Mouse (Mus musculus): ENCODE results near the gene Mrfap1. TPM values are rescaled to one million over a fixed set of nuclear protein-coding genes. Genes with fewer than 3 reads are reported as not detected.

Gene Mrfap1
- polyA plus RNA-seq, 1 experiment from 2014 or later: 639 TPM

DNA sequence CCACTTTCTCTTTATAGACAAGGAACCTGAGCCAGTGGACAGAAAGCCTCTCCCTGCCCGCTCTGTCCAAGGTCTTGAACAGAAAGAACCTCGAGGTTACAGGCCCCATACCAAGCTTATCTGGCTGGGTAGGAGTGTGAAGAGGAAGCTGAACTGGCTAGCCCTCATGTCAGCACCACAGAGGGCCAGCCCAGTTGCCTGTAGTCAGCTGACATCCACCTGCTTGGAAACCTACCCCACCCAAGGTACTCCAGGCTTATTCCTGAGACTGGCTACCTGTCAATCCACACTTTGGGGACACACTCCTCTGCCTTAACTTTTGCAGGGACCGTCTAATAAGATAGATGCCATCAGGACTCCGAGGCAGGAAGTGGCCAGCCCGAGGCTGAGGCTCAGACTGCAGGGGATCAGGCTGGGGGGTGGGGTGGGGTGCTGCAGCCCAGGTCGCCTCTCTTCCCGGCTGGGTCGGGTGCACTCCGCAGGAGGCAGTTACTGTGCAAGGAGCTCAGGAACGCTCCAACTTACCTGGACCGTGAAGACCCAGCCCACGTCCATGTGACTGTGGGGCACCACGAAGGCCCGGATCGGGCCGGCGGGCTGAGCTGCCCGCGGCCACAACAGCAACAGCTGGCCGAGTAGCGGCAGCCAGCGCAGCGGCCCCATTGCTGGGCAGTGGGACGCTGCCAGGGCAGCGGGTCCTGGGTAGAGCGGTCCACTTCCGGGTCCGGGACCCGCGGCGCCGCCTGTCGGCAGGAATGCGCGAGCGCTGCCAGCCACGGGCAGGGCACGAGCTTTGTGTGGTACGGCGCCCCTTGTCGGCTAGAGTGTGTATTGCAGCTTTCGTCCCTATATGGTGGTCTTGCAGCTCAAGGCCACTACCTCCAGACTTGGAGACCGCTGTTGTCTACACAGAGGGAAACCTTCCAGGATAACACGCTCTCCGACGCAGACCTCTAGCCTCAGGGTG, 33.6 kb upstream of the Mrfap1 start, which contains the start of gene Man2b2:
TSS of gene Man2b2 (minus strand) at position 741 of the 967 bp plus-strand sequence.
- Histone ChIP-seq H3K36me3 (ENCODE audit: control insufficient read depth, insufficient read depth, low read length) (no peaks in the 10 kb centered on the region), H3K4me1 (ENCODE audit: control insufficient read depth, insufficient read depth, low read length) (no peaks in the 10 kb centered on the region), H3K4me2 (replicated peaks; ENCODE audit: low read depth, low read length) (peak within 1 kb of the TSS; percentile 81), H3K27me3 (ENCODE audit: control insufficient read depth, insufficient read depth, low read length) (no peaks in the 10 kb centered on the region), H3K27ac (ENCODE audit: low read depth, low read length) (no peak within 1 kb of the TSS), H3K9me3 (ENCODE audit: control insufficient read depth, low read length) (no peaks in the 10 kb centered on the region), H3K4me3 (ENCODE audit: low read length) (peak within 1 kb of the TSS; percentile 55), H3K9ac (ENCODE audit: low read depth, low read length) (peak within 1 kb of the TSS; percentile 62)
- ATAC-seq (ENCODE audit: low FRiP score, low TSS enrichment): peak; percentile 89
- 3% methylated on average over 46 of the region's 46 CpGs for WGBS

DNA sequence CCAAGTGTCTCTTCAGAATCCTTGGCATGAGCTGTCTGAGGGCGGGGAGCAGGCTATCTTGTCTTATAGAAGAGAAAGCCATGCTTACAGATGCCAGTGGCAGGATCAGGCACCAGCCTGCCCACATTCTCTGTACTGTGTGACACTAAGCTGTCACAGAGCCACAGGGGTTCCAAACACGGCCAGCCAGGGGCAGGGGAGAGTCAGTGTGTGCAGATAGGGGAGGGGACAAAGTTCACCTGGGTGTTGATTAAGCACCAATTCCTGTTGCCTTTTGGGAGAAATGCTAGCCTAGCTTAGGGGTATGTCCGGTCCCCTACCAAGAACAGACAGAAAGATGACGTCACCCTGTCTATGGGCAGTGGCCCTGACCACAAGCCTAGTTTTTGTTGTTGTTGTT, 32.5 kb upstream of the Mrfap1 start:
- Histone ChIP-seq H3K27me3 (ENCODE audit: control insufficient read depth, insufficient read depth, low read length) (no peaks in the 10 kb centered on the region), H3K9ac (ENCODE audit: low read depth, low read length) (no peak overlapping the region), H3K4me3 (ENCODE audit: low read length) (no peak overlapping the region), H3K4me2 (replicated peaks; ENCODE audit: low read depth, low read length) (no peak overlapping the region), H3K27ac (ENCODE audit: low read depth, low read length) (no peak overlapping the region), H3K9me3 (ENCODE audit: control insufficient read depth, low read length) (no peaks in the 10 kb centered on the region), H3K4me1 (ENCODE audit: control insufficient read depth, insufficient read depth, low read length) (no peaks in the 10 kb centered on the region), H3K36me3 (ENCODE audit: control insufficient read depth, insufficient read depth, low read length) (no peaks in the 10 kb centered on the region)
- no peak for ATAC-seq (ENCODE audit: low FRiP score, low TSS enrichment)
- WGBS: 83% methylated on average over 4 of the region's 4 CpGs

DNA sequence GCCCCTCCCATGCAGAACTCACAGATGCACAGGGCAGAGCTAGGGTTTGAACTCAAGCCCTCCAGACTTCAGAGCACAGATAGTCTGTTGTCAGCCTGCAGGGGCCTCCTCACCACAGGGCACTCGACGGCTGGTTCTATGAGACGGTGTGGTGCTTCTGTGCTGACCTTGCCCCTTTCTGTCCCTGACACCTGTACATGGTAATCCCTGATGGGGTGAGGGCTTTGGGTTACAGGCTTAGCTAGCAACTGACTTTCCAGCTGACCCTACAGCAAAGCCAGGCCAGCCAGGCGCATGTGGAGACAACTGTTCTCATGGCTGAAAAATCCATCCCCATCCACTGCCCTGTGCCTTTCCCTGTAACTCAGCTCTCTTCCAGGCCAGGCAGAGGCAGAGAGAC, 26.3 kb upstream of the Mrfap1 start:
- H3K4me3 ChIP-seq (ENCODE audit: low read length): no peak overlapping the region
- WGBS: 55% methylated on average over 4 of the region's 4 CpGs
- no peaks in the 10 kb centered on the region for H3K4me1 ChIP-seq (ENCODE audit: control insufficient read depth, insufficient read depth, low read length)
- no peak overlapping the region for H3K9ac ChIP-seq (ENCODE audit: low read depth, low read length)
- no peak overlapping the region for H3K4me2 ChIP-seq (replicated peaks; ENCODE audit: low read depth, low read length)
- H3K27ac ChIP-seq (ENCODE audit: low read depth, low read length): no peak overlapping the region
- no peaks in the 10 kb centered on the region for H3K9me3 ChIP-seq (ENCODE audit: control insufficient read depth, low read length)
- no peaks in the 10 kb centered on the region for H3K27me3 ChIP-seq (ENCODE audit: control insufficient read depth, insufficient read depth, low read length)
- H3K36me3 ChIP-seq (ENCODE audit: control insufficient read depth, insufficient read depth, low read length): no peaks in the 10 kb centered on the region
- ATAC-seq (ENCODE audit: low FRiP score, low TSS enrichment): no peak

DNA sequence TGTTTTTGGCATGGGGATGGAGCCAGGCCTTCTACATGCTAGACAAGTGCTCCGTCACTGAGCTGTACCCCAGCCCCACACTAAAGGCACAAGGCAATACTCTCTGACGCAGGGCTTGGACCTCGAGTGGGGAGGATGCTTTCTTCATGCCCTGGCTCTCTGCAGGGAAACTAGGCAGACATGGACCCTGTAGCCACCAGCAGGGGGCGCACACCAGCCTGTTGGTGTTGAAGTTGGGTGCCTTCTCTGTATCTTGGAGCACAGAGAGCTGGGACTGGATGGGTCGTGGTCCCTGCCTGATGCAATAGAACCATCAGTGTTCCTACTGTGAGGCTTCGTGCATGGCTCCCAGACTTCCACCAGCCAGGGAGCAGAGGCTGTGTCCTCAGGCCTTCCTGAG, 23.6 kb upstream of the Mrfap1 start:
- Histone ChIP-seq H3K9ac (ENCODE audit: low read depth, low read length) (no peak overlapping the region), H3K4me2 (replicated peaks; ENCODE audit: low read depth, low read length) (no peak overlapping the region), H3K27me3 (ENCODE audit: control insufficient read depth, insufficient read depth, low read length) (no peaks in the 10 kb centered on the region), H3K4me3 (ENCODE audit: low read length) (no peak overlapping the region), H3K36me3 (ENCODE audit: control insufficient read depth, insufficient read depth, low read length) (no peaks in the 10 kb centered on the region), H3K9me3 (ENCODE audit: control insufficient read depth, low read length) (no peaks in the 10 kb centered on the region), H3K27ac (ENCODE audit: low read depth, low read length) (no peak overlapping the region), H3K4me1 (ENCODE audit: control insufficient read depth, insufficient read depth, low read length) (no peaks in the 10 kb centered on the region)
- no peak for ATAC-seq (ENCODE audit: low FRiP score, low TSS enrichment)
- 50% methylated on average over 6 of the region's 6 CpGs for WGBS

DNA sequence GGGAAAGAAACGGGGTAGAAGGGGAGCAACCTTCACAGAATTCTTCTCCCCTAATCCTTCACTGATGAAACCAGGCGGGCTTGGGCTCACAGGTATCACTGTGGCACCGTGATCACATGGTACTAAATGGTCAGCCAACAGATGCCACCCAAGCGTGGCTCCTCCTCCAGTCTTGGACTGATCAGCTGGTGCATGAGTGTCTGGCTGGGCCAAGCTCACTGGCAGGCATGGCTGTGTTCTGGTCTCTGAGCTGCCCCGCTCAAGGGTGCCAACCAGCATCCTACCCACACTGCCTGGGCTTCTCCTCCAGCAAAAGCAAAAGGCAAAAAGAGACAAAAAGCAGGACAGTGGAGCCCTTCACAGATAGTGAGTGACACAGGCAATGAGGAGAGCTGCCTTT, 23.2 kb upstream of the Mrfap1 start:
- H3K4me1 ChIP-seq (ENCODE audit: control insufficient read depth, insufficient read depth, low read length): no peaks in the 10 kb centered on the region
- H3K36me3 ChIP-seq (ENCODE audit: control insufficient read depth, insufficient read depth, low read length): no peaks in the 10 kb centered on the region
- no peaks in the 10 kb centered on the region for H3K9me3 ChIP-seq (ENCODE audit: control insufficient read depth, low read length)
- H3K4me2 ChIP-seq (replicated peaks; ENCODE audit: low read depth, low read length): no peak overlapping the region
- 89% methylated on average over 5 of the region's 5 CpGs for WGBS
- no peak overlapping the region for H3K9ac ChIP-seq (ENCODE audit: low read depth, low read length)
- no peak for ATAC-seq (ENCODE audit: low FRiP score, low TSS enrichment)
- H3K27ac ChIP-seq (ENCODE audit: low read depth, low read length): no peak overlapping the region
- no peak overlapping the region for H3K4me3 ChIP-seq (ENCODE audit: low read length)
- H3K27me3 ChIP-seq (ENCODE audit: control insufficient read depth, insufficient read depth, low read length): no peaks in the 10 kb centered on the region

DNA sequence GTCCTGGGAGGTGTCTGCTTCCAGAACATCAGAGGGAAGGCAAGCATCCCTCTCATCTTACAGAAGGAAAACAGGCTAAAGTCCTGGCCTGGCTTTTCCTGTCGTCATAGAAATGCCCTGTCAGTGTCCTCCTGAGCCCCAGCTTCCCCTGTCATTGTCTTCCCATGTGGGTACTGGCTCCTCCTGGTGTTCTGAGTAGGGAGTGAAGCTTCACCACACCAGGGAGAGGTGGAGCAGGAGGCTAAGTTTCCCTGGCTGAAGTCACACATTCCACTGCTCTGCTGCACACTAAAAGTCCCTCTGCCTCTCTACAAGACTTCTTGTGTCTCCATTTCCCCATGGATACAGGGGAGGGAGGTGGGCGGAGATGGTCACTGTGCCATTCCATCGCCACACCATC, 21.2 kb upstream of the Mrfap1 start:
- Histone ChIP-seq H3K27me3 (ENCODE audit: control insufficient read depth, insufficient read depth, low read length) (no peaks in the 10 kb centered on the region), H3K36me3 (ENCODE audit: control insufficient read depth, insufficient read depth, low read length) (no peaks in the 10 kb centered on the region), H3K4me2 (replicated peaks; ENCODE audit: low read depth, low read length) (no peak overlapping the region), H3K27ac (ENCODE audit: low read depth, low read length) (no peak overlapping the region), H3K4me3 (ENCODE audit: low read length) (no peak overlapping the region), H3K9me3 (ENCODE audit: control insufficient read depth, low read length) (no peaks in the 10 kb centered on the region), H3K4me1 (ENCODE audit: control insufficient read depth, insufficient read depth, low read length) (no peaks in the 10 kb centered on the region), H3K9ac (ENCODE audit: low read depth, low read length) (no peak overlapping the region)
- WGBS: 64% methylated on average over 3 of the region's 3 CpGs
- no peak for ATAC-seq (ENCODE audit: low FRiP score, low TSS enrichment)

DNA sequence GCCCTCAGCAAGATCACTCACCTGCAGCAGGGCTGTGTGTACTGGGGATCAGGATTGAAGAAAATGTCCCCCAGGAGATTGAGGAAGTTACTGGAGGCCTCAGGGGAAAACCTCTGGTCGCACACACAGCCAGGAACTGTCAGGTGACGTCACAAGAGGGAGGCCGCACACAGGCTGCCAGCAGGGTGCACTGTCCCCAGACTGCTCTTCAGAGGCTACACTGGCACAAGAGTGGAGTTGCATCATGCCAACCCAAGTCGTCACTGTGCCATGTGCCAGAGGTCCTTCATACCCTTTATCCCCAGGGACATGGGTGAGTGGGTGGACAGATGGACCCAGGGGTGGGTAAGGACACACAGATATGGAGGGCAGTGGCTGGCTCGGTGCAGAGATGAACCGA, 18.0 kb upstream of the Mrfap1 start:
- H3K4me2 ChIP-seq (replicated peaks; ENCODE audit: low read depth, low read length): no peak overlapping the region
- no peaks in the 10 kb centered on the region for H3K4me1 ChIP-seq (ENCODE audit: control insufficient read depth, insufficient read depth, low read length)
- no peaks in the 10 kb centered on the region for H3K36me3 ChIP-seq (ENCODE audit: control insufficient read depth, insufficient read depth, low read length)
- no peak overlapping the region for H3K27ac ChIP-seq (ENCODE audit: low read depth, low read length)
- 74% methylated on average over 6 of the region's 6 CpGs for whole genome bisulfite sequencing
- no peak overlapping the region for H3K9ac ChIP-seq (ENCODE audit: low read depth, low read length)
- no peaks in the 10 kb centered on the region for H3K9me3 ChIP-seq (ENCODE audit: control insufficient read depth, low read length)
- H3K27me3 ChIP-seq (ENCODE audit: control insufficient read depth, insufficient read depth, low read length): no peaks in the 10 kb centered on the region
- no peak for ATAC-seq (ENCODE audit: low FRiP score, low TSS enrichment)
- H3K4me3 ChIP-seq (ENCODE audit: low read length): no peak overlapping the region

DNA sequence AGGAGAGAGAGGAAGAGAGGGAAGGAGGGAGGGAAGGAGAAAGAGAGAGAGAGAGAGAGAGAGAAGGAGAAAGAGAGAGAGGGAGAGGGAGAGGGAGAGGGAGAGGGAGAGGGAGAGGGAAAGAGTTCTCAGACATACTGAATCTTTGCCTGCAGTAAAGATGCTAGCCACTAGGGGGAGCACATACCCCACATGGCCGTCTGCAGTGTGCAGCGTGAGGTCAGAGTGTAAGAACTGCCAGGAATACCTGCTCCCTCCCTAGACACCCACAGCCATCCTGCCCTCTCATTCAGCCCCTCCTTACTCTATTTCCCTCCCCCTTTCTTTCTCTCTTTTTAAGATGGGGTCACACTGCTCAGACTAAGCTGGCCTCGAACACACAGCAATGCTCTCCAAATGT, 14.8 kb upstream of the Mrfap1 start:
- WGBS: 30% methylated on average over 3 of the region's 3 CpGs
- H3K9me3 ChIP-seq (ENCODE audit: control insufficient read depth, low read length): no peaks in the 10 kb centered on the region
- H3K4me3 ChIP-seq (ENCODE audit: low read length): no peak overlapping the region
- H3K27ac ChIP-seq (ENCODE audit: low read depth, low read length): no peak overlapping the region
- H3K4me1 ChIP-seq (ENCODE audit: control insufficient read depth, insufficient read depth, low read length): no peaks in the 10 kb centered on the region
- no peak overlapping the region for H3K9ac ChIP-seq (ENCODE audit: low read depth, low read length)
- ATAC-seq (ENCODE audit: low FRiP score, low TSS enrichment): 0 out of 2 replicates have a peak, but pooled peaks have one; percentile 30
- no peaks in the 10 kb centered on the region for H3K36me3 ChIP-seq (ENCODE audit: control insufficient read depth, insufficient read depth, low read length)
- H3K4me2 ChIP-seq (replicated peaks; ENCODE audit: low read depth, low read length): no peak overlapping the region
- H3K27me3 ChIP-seq (ENCODE audit: control insufficient read depth, insufficient read depth, low read length): no peaks in the 10 kb centered on the region

DNA sequence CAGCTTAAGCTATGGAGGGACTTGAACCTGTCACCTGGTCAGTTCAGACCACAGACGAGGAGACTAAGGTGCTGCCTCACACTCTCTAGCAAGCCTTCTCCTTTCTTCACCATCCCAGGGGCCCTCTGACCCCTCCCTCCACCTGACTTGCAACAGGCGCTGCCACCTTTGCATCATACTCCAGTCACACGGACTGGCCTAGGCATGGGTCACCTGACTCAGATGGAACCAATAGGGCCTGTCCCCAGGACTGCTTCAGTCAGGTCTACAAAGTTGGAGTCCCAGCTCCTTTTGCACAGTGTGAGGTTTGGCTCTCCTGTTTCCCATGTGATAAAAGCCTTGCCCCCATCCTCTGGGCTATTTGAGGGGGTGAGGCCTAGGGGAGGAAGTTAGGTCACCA, 14.1 kb upstream of the Mrfap1 start:
- ATAC-seq (ENCODE audit: low FRiP score, low TSS enrichment): no peak

More for the DNA sequence above, 14.1 kb upstream of the Mrfap1 start:
- Histone ChIP-seq H3K9me3 (ENCODE audit: control insufficient read depth, low read length) (no peaks in the 10 kb centered on the region), H3K27me3 (ENCODE audit: control insufficient read depth, insufficient read depth, low read length) (no peaks in the 10 kb centered on the region), H3K27ac (ENCODE audit: low read depth, low read length) (no peak overlapping the region), H3K4me1 (ENCODE audit: control insufficient read depth, insufficient read depth, low read length) (no peaks in the 10 kb centered on the region), H3K9ac (ENCODE audit: low read depth, low read length) (no peak overlapping the region), H3K36me3 (ENCODE audit: control insufficient read depth, insufficient read depth, low read length) (no peaks in the 10 kb centered on the region), H3K4me3 (ENCODE audit: low read length) (no peak overlapping the region), H3K4me2 (replicated peaks; ENCODE audit: low read depth, low read length) (no peak overlapping the region)
- WGBS: 89% methylated on average over 3 of the region's 3 CpGs
